Mouse (Mus musculus) ES-Bruce4 (cell line): ENCODE data around the gene Cgnl1. TPM values are rescaled to one million over a fixed set of nuclear protein-coding genes. Genes with fewer than 3 reads are reported as not detected.

ENCODE experiments used
- H3K27ac ChIP-seq: 2 replicates; pipeline ENCODE4 v1.5.1; 2012; ENCODE audit warnings: low read length, inconsistent platforms; ENCODE audit not compliant: insufficient read depth
- H3K27me3 ChIP-seq: 2 replicates; pipeline ENCODE4 v1.6.1; 2012; ENCODE audit warnings: mild to moderate bottlenecking, low read length, inconsistent platforms; ENCODE audit not compliant: control insufficient read depth, poor library complexity, insufficient read depth, severe bottlenecking
- H3K36me3 ChIP-seq: 2 replicates; pipeline ENCODE4 v1.6.1; 2012; ENCODE audit warnings: inconsistent platforms, mild to moderate bottlenecking, low read length, moderate library complexity; ENCODE audit not compliant: control insufficient read depth, poor library complexity, insufficient read depth, severe bottlenecking
- H3K4me1 ChIP-seq: one replicate; pipeline ENCODE4 v1.8.1; 2011; ENCODE audit warnings: low read length; ENCODE audit not compliant: control insufficient read depth, insufficient read depth
- H3K4me3 ChIP-seq: 2 replicates; pipeline ENCODE4 v1.5.1; 2011; ENCODE audit warnings: low read depth, mild to moderate bottlenecking, low read length
- H3K9ac ChIP-seq: 2 replicates; pipeline ENCODE4 v1.6.1; 2012; ENCODE audit warnings: low read depth, mild to moderate bottlenecking, inconsistent platforms; ENCODE audit not compliant: poor library complexity, severe bottlenecking
- H3K9me3 ChIP-seq: replicated peaks from 2 replicates; pipeline ENCODE4 v1.6.1; 2012; ENCODE audit warnings: mild to moderate bottlenecking, low read length, inconsistent platforms; ENCODE audit not compliant: control insufficient read depth, poor library complexity, insufficient read depth, severe bottlenecking
- CTCF ChIP-seq: IDR thresholded peaks from one replicate; pipeline ENCODE4 v1.8.1; 2011; ENCODE audit warnings: low read depth, low read length
- EP300 ChIP-seq: IDR thresholded peaks from 2 replicates; pipeline ENCODE4 v1.6.1; 2011; ENCODE audit warnings: low read depth, low read length; ENCODE audit not compliant: insufficient read depth
- POLR2A ChIP-seq: IDR thresholded peaks from one replicate; pipeline ENCODE4 v1.8.1; 2011; ENCODE audit warnings: low read length; ENCODE audit not compliant: insufficient read depth
- polyA plus RNA-seq: library from polyadenylated mRNA; stranded (reverse); fragments of >200 nt; gene quantifications from 2 replicates; pipeline ENCODE4 v1.2.4, GENCODE M21; 2011; ENCODE audit warnings: low read depth; ENCODE audit not compliant: missing spikeins, insufficient read depth, insufficient read length

The Cgnl1 gene
- polyA plus RNA-seq: 11.3 and 13.1 TPM in 2 replicates

DNA sequence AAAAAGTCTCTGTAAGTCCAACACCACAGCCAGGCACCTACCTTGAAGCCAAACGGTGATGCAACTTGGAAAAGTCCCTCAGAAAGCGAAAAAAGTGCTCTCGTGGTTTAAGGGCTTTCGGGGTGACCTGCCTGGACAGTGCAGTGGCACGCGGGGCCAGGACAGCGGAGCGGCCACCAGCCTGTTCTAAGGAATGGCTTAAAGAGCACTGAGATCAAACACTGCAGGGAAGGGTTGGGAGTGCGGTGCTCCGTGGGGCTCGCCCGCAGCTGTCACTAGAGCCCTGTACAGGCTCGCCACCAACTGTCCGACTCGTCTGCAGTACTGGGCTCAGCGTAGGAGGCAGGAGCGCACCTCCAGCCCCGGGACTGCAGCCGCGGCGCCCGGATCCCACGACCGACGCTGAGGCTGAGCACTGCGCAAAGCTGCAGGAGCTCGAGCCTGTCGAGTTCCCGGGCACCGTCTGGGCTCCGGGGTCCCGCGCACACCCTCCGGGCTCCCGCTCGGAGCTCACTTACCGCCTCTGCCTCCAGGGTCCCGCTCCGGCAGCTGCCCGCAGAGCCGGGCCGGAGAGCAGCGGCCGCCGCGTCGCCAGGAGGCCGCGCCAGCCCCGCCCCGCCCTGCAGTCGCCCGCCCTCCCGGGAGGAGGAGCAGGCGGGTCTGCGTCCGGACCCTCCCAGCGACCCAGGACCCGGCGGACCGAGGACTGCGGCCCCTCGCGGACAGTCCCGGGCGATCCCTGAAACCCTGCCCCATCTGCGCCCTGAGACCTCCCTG, at the start of gene Cgnl1:
TSS of gene Cgnl1 (minus strand) at position 612 of the 777 bp plus-strand sequence.
- no peaks in the 10 kb centered on the region for H3K9me3 ChIP-seq
- TF ChIP-seq EP300: no peak
- peak; percentile 45 for TF ChIP-seq CTCF
- TF ChIP-seq POLR2A: no peak
- H3K9ac ChIP-seq: peak within 1 kb of the TSS; percentile 53
- no peaks in the 10 kb centered on the region for H3K27me3 ChIP-seq
- H3K4me3 ChIP-seq: peak within 1 kb of the TSS; percentile 70
- peaks cover 9% of the 10 kb centered on the region for H3K4me1 ChIP-seq
- H3K27ac ChIP-seq: no peak within 1 kb of the TSS
- H3K36me3 ChIP-seq: no peaks in the 10 kb centered on the region

DNA sequence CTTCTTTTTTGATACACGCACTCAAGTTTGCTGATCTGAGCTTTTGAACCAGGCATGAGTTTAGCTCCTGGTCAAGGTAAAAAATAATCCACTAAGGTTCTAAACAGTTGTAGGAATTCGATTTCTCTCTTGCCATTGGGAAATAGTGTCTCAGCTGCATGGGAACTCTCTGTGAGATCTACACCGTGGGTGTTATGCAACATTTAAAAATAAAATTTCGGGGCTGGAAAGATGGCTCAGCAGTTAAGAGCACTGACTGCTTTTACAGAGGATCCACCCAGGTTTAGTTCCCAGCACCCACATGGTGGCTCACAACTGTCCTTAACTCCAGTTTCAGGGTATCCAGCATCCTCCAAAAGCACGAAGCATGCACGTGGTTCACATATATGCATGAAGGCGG, 47.1 kb upstream of the Cgnl1 start:
- H3K27me3 ChIP-seq: no peaks in the 10 kb centered on the region
- H3K4me3 ChIP-seq: no peak overlapping the region
- no peaks in the 10 kb centered on the region for H3K36me3 ChIP-seq
- no peaks in the 10 kb centered on the region for H3K4me1 ChIP-seq
- TF ChIP-seq CTCF (no peak), EP300 (no peak), POLR2A (no peak)
- H3K27ac ChIP-seq: no peak overlapping the region
- no peak overlapping the region for H3K9ac ChIP-seq
- H3K9me3 ChIP-seq: no peaks in the 10 kb centered on the region

DNA sequence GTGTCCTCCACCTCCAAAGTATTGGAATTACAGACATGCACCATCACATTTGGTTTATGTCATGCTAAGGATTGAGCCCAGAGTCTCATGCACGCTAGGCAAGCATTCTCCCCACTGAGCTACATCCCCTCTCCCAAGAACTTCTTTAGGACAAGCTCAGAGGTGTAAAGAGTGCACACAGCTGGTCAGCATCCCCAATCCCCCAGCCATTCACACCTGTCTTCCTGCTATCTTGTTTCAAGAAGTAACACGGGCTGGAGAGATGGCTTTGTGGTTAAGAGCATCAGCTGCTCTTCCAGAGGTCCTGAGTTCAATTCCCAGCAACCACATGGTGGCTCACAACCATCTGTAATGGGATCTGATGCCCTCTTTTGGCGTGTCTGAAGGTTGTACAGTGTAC, 44.7 kb upstream of the Cgnl1 start:
- H3K4me1 ChIP-seq: no peaks in the 10 kb centered on the region
- TF ChIP-seq POLR2A: no peak
- TF ChIP-seq CTCF: no peak
- TF ChIP-seq EP300: no peak
- H3K9ac ChIP-seq: no peak overlapping the region
- no peak overlapping the region for H3K27ac ChIP-seq
- H3K36me3 ChIP-seq: no peaks in the 10 kb centered on the region
- H3K4me3 ChIP-seq: no peak overlapping the region
- no peaks in the 10 kb centered on the region for H3K27me3 ChIP-seq
- no peaks in the 10 kb centered on the region for H3K9me3 ChIP-seq

DNA sequence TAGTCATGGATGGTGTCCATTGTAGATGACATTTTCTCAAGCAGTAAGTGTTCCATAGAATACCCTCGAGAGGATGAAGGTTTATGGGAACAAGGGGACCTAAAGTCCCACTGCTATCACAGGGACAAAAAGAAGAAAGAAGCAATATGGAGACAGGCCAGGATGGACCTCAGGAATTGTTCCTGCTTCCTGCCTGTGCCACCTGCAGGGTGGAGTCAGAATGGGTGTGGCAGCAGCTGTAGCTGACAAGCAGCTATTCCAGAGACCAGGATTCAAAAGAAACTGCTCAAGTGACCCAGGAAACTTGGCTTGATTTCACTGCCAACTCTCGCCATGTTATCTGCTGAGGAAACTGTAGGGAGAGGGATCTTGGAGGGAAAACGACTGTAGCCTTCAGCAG, 42.2 kb upstream of the Cgnl1 start:
- H3K36me3 ChIP-seq: no peaks in the 10 kb centered on the region
- no peak overlapping the region for H3K27ac ChIP-seq
- H3K9me3 ChIP-seq: no peaks in the 10 kb centered on the region
- H3K27me3 ChIP-seq: no peaks in the 10 kb centered on the region
- no peaks in the 10 kb centered on the region for H3K4me1 ChIP-seq
- no peak for TF ChIP-seq EP300
- TF ChIP-seq POLR2A: no peak
- no peak for TF ChIP-seq CTCF
- H3K9ac ChIP-seq: no peak overlapping the region
- no peak overlapping the region for H3K4me3 ChIP-seq

DNA sequence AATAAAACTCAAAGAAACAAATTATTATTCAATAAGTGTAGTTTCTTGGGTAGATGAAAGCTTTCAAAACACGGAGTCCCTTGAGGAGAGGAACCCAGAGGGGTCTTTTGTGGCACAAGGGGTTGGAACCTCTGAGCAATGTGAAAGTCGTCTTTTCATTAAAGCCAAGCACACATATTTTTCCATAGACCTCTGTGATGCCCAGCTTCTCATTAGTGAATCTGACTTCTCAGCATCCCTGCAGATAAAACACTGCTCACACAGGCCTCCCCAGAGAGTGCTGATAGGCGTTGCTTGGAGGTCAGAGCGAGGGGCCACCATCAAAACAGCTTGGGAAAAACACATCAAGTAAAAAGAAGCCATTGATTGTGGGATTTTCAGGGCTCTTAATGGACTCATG, 41.5 kb upstream of the Cgnl1 start:
- no peaks in the 10 kb centered on the region for H3K27me3 ChIP-seq
- no peak overlapping the region for H3K9ac ChIP-seq
- no peaks in the 10 kb centered on the region for H3K9me3 ChIP-seq
- H3K4me3 ChIP-seq: no peak overlapping the region
- H3K27ac ChIP-seq: no peak overlapping the region
- no peak for TF ChIP-seq POLR2A
- H3K36me3 ChIP-seq: no peaks in the 10 kb centered on the region
- no peaks in the 10 kb centered on the region for H3K4me1 ChIP-seq

DNA sequence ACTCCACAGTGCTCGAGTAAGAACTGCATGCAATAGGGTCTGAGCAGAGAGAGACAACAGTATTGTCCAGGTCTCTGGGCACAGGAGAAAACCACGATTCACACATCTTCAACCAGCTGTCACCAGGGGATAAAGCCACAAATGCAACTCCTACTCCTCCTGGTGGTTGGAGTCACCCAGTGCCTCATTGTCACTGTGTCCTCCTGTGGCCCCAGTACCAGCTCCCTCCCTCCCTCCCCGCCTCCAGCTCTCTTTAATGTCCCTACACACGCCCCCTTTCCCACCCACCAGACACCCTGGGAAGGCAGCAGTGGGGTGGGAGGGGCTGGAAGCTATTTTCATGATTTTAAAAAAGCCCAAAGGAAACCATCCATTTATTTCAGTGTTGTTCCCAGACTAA, 41.0 kb upstream of the Cgnl1 start:
- H3K9me3 ChIP-seq: no peaks in the 10 kb centered on the region
- no peak overlapping the region for H3K27ac ChIP-seq
- no peaks in the 10 kb centered on the region for H3K27me3 ChIP-seq
- no peak overlapping the region for H3K4me3 ChIP-seq
- no peaks in the 10 kb centered on the region for H3K36me3 ChIP-seq
- TF ChIP-seq EP300 (no peak), POLR2A (no peak), CTCF (no peak)
- H3K9ac ChIP-seq: no peak overlapping the region
- no peaks in the 10 kb centered on the region for H3K4me1 ChIP-seq

- Histone ChIP-seq H3K27me3 (no peaks in the 10 kb centered on the region), H3K27ac (no peak overlapping the region), H3K9me3 (no peaks in the 10 kb centered on the region), H3K4me3 (no peak overlapping the region), H3K4me1 (no peaks in the 10 kb centered on the region), H3K9ac (no peak overlapping the region), H3K36me3 (no peaks in the 10 kb centered on the region)
- TF ChIP-seq CTCF: no peak
- no peak for TF ChIP-seq POLR2A
- TF ChIP-seq EP300: no peak
Observed at GRCm38 (mm10) chr9:71811404-71811803, 40.0 kb upstream of the Cgnl1 start.
